Mouse (Mus musculus): ENCODE data around the gene Fitm2. TPM values are rescaled to one million over a fixed set of nuclear protein-coding genes. Genes with fewer than 3 reads are reported as not detected.

The Fitm2 gene
- polyA plus RNA-seq (2016; fragmentation: Nextera tagmentation; extraction: Ambion mirVana): 6.7 and 7.0 TPM in 2 replicates

GRCm38 (mm10) chr2:163472466-163472851 is at the start of gene Fitm2:
Gene Fitm2 (minus strand): TSS chr2:163472629.
- peak; percentile 90 for ATAC-seq
- Histone ChIP-seq H3K36me3 (peaks cover 24% of the 10 kb centered on the region), H3K9me3 (replicated peaks) (no peaks in the 10 kb centered on the region), H3K27me3 (replicated peaks) (0 out of 2 replicates have a peak, but pooled peaks cover 7% of the 10 kb centered on the region), H3K9ac (peak within 1 kb of the TSS; percentile 80), H3K27ac (peak within 1 kb of the TSS; percentile 67), H3K4me3 (peak within 1 kb of the TSS; percentile 78), H3K4me2 (peak within 1 kb of the TSS; percentile 92), H3K4me1 (peaks cover 16% of the 10 kb centered on the region)
- under 1% methylated on average over 30 of the region's 30 CpGs for WGBS (ENCODE audit: insufficient replicate concordance)

GRCm38 (mm10) chr2:163506300-163507004 is 34.0 kb upstream of the Fitm2 start, which contains the start of gene Hnf4a:
Gene Hnf4a (plus strand): TSS chr2:163506808.
- Histone ChIP-seq H3K4me3 (peak within 1 kb of the TSS; percentile 42), H3K4me1 (no peaks in the 10 kb centered on the region), H3K9me3 (replicated peaks) (no peaks in the 10 kb centered on the region), H3K27ac (no peak within 1 kb of the TSS), H3K9ac (no peak within 1 kb of the TSS), H3K36me3 (no peaks in the 10 kb centered on the region), H3K4me2 (peak within 1 kb of the TSS; percentile 21), H3K27me3 (replicated peaks) (0 out of 2 replicates have a peak, but pooled peaks cover 3% of the 10 kb centered on the region)
- peak; percentile 55; the same call in 1 of the 2 replicates for ATAC-seq
- WGBS (ENCODE audit: insufficient replicate concordance): 63% methylated on average over 10 of the region's 10 CpGs

- 0 out of 2 replicates have a peak, but pooled peaks cover 3% of the 10 kb centered on the region for H3K27me3 ChIP-seq (replicated peaks)
- H3K4me2 ChIP-seq: no peak overlapping the region
- H3K9me3 ChIP-seq (replicated peaks): no peaks in the 10 kb centered on the region
- no peaks in the 10 kb centered on the region for H3K4me1 ChIP-seq
- no peak for ATAC-seq
- no peaks in the 10 kb centered on the region for H3K36me3 ChIP-seq
- no peak overlapping the region for H3K4me3 ChIP-seq
- 59% methylated on average over 7 of the region's 7 CpGs for WGBS (ENCODE audit: insufficient replicate concordance)
- H3K27ac ChIP-seq: no peak overlapping the region
- H3K9ac ChIP-seq: no peak overlapping the region
Measured at GRCm38 (mm10) chr2:163503191-163503590, 30.8 kb upstream of the Fitm2 start.

GRCm38 (mm10) chr2:163502219-163502618 is 29.8 kb upstream of the Fitm2 start:
- 0 out of 2 replicates have a peak, but pooled peaks cover 3% of the 10 kb centered on the region for H3K27me3 ChIP-seq (replicated peaks)
- H3K4me1 ChIP-seq: no peaks in the 10 kb centered on the region
- H3K9ac ChIP-seq: no peak overlapping the region
- no peaks in the 10 kb centered on the region for H3K9me3 ChIP-seq (replicated peaks)
- H3K4me3 ChIP-seq: no peak overlapping the region
- H3K27ac ChIP-seq: no peak overlapping the region
- H3K4me2 ChIP-seq: no peak overlapping the region
- no peaks in the 10 kb centered on the region for H3K36me3 ChIP-seq
- ATAC-seq: no peak
- WGBS (ENCODE audit: insufficient replicate concordance): 63% methylated on average over 2 of the region's 2 CpGs

- ATAC-seq: no peak
- Histone ChIP-seq H3K27ac (no peak overlapping the region), H3K9ac (no peak overlapping the region), H3K9me3 (replicated peaks) (no peaks in the 10 kb centered on the region), H3K4me2 (no peak overlapping the region), H3K4me1 (no peaks in the 10 kb centered on the region), H3K4me3 (no peak overlapping the region), H3K36me3 (no peaks in the 10 kb centered on the region), H3K27me3 (replicated peaks) (peaks cover 24% of the 10 kb centered on the region)
- 23% methylated on average over 6 of the region's 6 CpGs for WGBS (ENCODE audit: insufficient replicate concordance)
Measured at GRCm38 (mm10) chr2:163494456-163494855, 22.0 kb upstream of the Fitm2 start.

- Histone ChIP-seq H3K27ac (no peak overlapping the region), H3K9ac (no peak overlapping the region), H3K27me3 (replicated peaks) (peaks cover 24% of the 10 kb centered on the region), H3K36me3 (no peaks in the 10 kb centered on the region), H3K4me1 (no peaks in the 10 kb centered on the region), H3K4me3 (no peak overlapping the region), H3K4me2 (no peak overlapping the region), H3K9me3 (replicated peaks) (no peaks in the 10 kb centered on the region)
- ATAC-seq: no peak
- WGBS (ENCODE audit: insufficient replicate concordance): 28% methylated on average over 5 of the region's 5 CpGs
Measured at GRCm38 (mm10) chr2:163493976-163494375, 21.5 kb upstream of the Fitm2 start.

- no peaks in the 10 kb centered on the region for H3K4me1 ChIP-seq
- 40% methylated on average over 5 of the region's 5 CpGs for WGBS (ENCODE audit: insufficient replicate concordance)
- ATAC-seq: no peak
- no peaks in the 10 kb centered on the region for H3K9me3 ChIP-seq (replicated peaks)
- H3K9ac ChIP-seq: no peak overlapping the region
- H3K4me2 ChIP-seq: no peak overlapping the region
- H3K27me3 ChIP-seq (replicated peaks): peaks cover 24% of the 10 kb centered on the region
- H3K27ac ChIP-seq: no peak overlapping the region
- no peaks in the 10 kb centered on the region for H3K36me3 ChIP-seq
- no peak overlapping the region for H3K4me3 ChIP-seq
Measured at GRCm38 (mm10) chr2:163493031-163493430, 20.6 kb upstream of the Fitm2 start.

- Histone ChIP-seq H3K36me3 (no peaks in the 10 kb centered on the region), H3K4me2 (no peak within 1 kb of the TSS), H3K9me3 (replicated peaks) (no peaks in the 10 kb centered on the region), H3K4me3 (no peak within 1 kb of the TSS), H3K9ac (no peak within 1 kb of the TSS), H3K27me3 (replicated peaks) (peaks cover 24% of the 10 kb centered on the region), H3K4me1 (no peaks in the 10 kb centered on the region), H3K27ac (no peak within 1 kb of the TSS)
- WGBS (ENCODE audit: insufficient replicate concordance): 58% methylated on average over 5 of the region's 5 CpGs
- no peak for ATAC-seq
Measured at GRCm38 (mm10) chr2:163492018-163492417, 19.6 kb upstream of the Fitm2 start, which contains the start of gene R3hdml. Gene R3hdml (plus strand): TSS chr2:163492318.

- no peak for ATAC-seq
- H3K4me2 ChIP-seq: no peak overlapping the region
- WGBS (ENCODE audit: insufficient replicate concordance): 60% methylated on average over 7 of the region's 7 CpGs
- no peaks in the 10 kb centered on the region for H3K36me3 ChIP-seq
- no peaks in the 10 kb centered on the region for H3K9me3 ChIP-seq (replicated peaks)
- H3K4me1 ChIP-seq: no peaks in the 10 kb centered on the region
- no peak overlapping the region for H3K27ac ChIP-seq
- peaks cover 24% of the 10 kb centered on the region for H3K27me3 ChIP-seq (replicated peaks)
- H3K4me3 ChIP-seq: no peak overlapping the region
- no peak overlapping the region for H3K9ac ChIP-seq
Measured at GRCm38 (mm10) chr2:163491351-163491750, 18.9 kb upstream of the Fitm2 start.

GRCm38 (mm10) chr2:163490656-163491055 is 18.2 kb upstream of the Fitm2 start:
- H3K4me1 ChIP-seq: 0 out of 2 replicates have a peak, but pooled peaks cover under 1% of the 10 kb centered on the region
- no peak overlapping the region for H3K4me2 ChIP-seq
- no peaks in the 10 kb centered on the region for H3K9me3 ChIP-seq (replicated peaks)
- H3K36me3 ChIP-seq: no peaks in the 10 kb centered on the region
- H3K27me3 ChIP-seq (replicated peaks): peaks cover 24% of the 10 kb centered on the region
- no peak overlapping the region for H3K9ac ChIP-seq
- no peak overlapping the region for H3K4me3 ChIP-seq
- no peak for ATAC-seq
- H3K27ac ChIP-seq: no peak overlapping the region
- WGBS (ENCODE audit: insufficient replicate concordance): 76% methylated on average over 17 of the region's 17 CpGs

GRCm38 (mm10) chr2:163489725-163490291 is 17.4 kb upstream of the Fitm2 start:
- H3K9ac ChIP-seq: no peak overlapping the region
- no peak for ATAC-seq

GRCm38 (mm10) chr2:163487360-163487759 is 14.9 kb upstream of the Fitm2 start:
- Histone ChIP-seq H3K36me3 (no peaks in the 10 kb centered on the region), H3K9ac (no peak overlapping the region), H3K27me3 (replicated peaks) (peaks cover 38% of the 10 kb centered on the region), H3K4me1 (0 out of 2 replicates have a peak, but pooled peaks cover 6% of the 10 kb centered on the region), H3K4me3 (no peak overlapping the region), H3K4me2 (no peak overlapping the region), H3K27ac (no peak overlapping the region), H3K9me3 (replicated peaks) (no peaks in the 10 kb centered on the region)
- ATAC-seq: no peak
- 73% methylated on average over 3 of the region's 3 CpGs for WGBS (ENCODE audit: insufficient replicate concordance)

More at GRCm38 (mm10) chr2:163489725-163490291, 17.4 kb upstream of the Fitm2 start:
- Histone ChIP-seq H3K27ac (no peak overlapping the region), H3K4me2 (no peak overlapping the region), H3K9me3 (replicated peaks) (no peaks in the 10 kb centered on the region), H3K27me3 (replicated peaks) (peaks cover 29% of the 10 kb centered on the region), H3K36me3 (no peaks in the 10 kb centered on the region), H3K4me1 (0 out of 2 replicates have a peak, but pooled peaks cover 6% of the 10 kb centered on the region), H3K4me3 (no peak overlapping the region)
- 36% methylated on average over 5 of the region's 5 CpGs for WGBS (ENCODE audit: insufficient replicate concordance)

All from liver, embryonic 12.5 days (tissue).